Mouse (Mus musculus) CH12.LX (cell line): Measurements from ENCODE around the gene Myo10.

ENCODE experiments used
- CTCF ChIP-seq, 2 experiments: IDR thresholded peaks in 1 of 2; conservative IDR thresholded peaks in 1 of 2; 2 replicates each; pipeline ENCODE4 v1.5.1; 2011 to 2012; ENCODE audit warnings: low read depth in 2 of 2, low read length in 2 of 2, improper control_type of control experiment in 1 of 2, inconsistent platforms in 1 of 2, mild to moderate bottlenecking in 1 of 2, moderate library complexity in 1 of 2
- EP300 ChIP-seq: IDR thresholded peaks from 2 replicates; pipeline ENCODE4 v1.6.1; 2011; ENCODE audit warnings: low read length, improper control_type of control experiment
- MAZ ChIP-seq: IDR thresholded peaks from 2 replicates; pipeline ENCODE4 v1.6.1; 2012; ENCODE audit warnings: low read depth, mild to moderate bottlenecking, inconsistent platforms, low read length, improper control_type of control experiment, moderate library complexity
- MEF2A ChIP-seq: IDR thresholded peaks from 2 replicates; pipeline ENCODE4 v1.6.1; 2014; ENCODE audit warnings: low read depth, mild to moderate bottlenecking, inconsistent platforms, low read length, improper control_type of control experiment, borderline replicate concordance
- POLR2A ChIP-seq: IDR thresholded peaks from 2 replicates; pipeline ENCODE4 v1.6.1; 2011; ENCODE audit warnings: low read depth, mild to moderate bottlenecking, improper control_type of control experiment, low read length
- SIN3A ChIP-seq: IDR thresholded peaks from 2 replicates; pipeline ENCODE4 v1.6.1; 2012; ENCODE audit warnings: low read length, improper control_type of control experiment, inconsistent platforms
- TBP ChIP-seq: conservative IDR thresholded peaks from 2 replicates; pipeline ENCODE4 v1.6.1; 2011; ENCODE audit warnings: low read depth, low read length, improper control_type of control experiment
- USF1 ChIP-seq: IDR thresholded peaks from 2 replicates; pipeline ENCODE4 v1.6.1; 2014; ENCODE audit warnings: low read depth, mild to moderate bottlenecking, inconsistent platforms, low read length, improper control_type of control experiment
- USF2 ChIP-seq: conservative IDR thresholded peaks from 2 replicates; pipeline ENCODE4 v1.6.1; 2011; ENCODE audit warnings: low read depth, low read length, improper control_type of control experiment
- ZMIZ1 ChIP-seq: IDR thresholded peaks from 2 replicates; pipeline ENCODE4 v1.6.1; 2012; ENCODE audit warnings: low read depth, mild to moderate bottlenecking, inconsistent platforms, low read length, improper control_type of control experiment

- TF ChIP-seq MEF2A (no peak), TBP (no peak), USF1 (no peak), SIN3A (no peak), CTCF (conservative IDR thresholded peaks at IDR 0.05 in 1 of 2, IDR thresholded peaks at IDR 0.05 in 1 of 2; ENCODE audit: low read depth in 2 of 2, low read length in 2 of 2) (no peak), USF2 (no peak), EP300 (no peak), POLR2A (no peak), ZMIZ1 (no peak), MAZ (no peak)
Observed at GRCm38 (mm10) chr15:25817191-25817590, 194.9 kb downstream of the Myo10 start.
